Mouse (Mus musculus): ENCODE results near the gene Faf1.
"Not testable (repeated sequence)": the region's sequence is repeated elsewhere in the genome, so short reads cannot be mapped to it uniquely, and the experiment has no call there.

The Faf1 gene

DNA sequence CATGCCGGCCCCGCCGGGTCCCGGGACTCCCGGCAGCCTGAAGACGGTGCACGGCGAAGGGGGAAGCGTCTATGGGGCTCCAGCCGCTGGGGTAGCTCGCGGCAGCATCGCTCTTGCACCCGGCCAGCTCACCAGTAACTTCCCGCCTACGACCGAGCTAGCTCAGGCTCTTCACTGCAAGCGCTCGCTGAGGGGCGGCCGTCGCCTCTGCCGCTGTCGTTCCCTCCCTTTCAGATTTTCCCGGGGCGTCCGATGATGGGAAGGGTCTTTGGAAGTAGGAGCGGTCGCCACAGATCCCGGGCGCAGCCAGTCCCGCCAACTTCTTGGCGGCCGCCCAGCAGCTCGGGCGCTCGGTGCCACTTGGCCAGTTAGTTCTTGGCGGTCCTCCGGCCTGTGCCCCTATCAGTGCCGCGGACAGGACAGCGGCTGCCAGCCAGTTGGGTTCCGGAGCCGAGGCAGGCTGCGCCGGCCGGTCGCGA lies 10.4 kb upstream of the Faf1 start:
- peak; percentile 48 for DNase-seq (ENCODE audit: low spot score)

DNA sequence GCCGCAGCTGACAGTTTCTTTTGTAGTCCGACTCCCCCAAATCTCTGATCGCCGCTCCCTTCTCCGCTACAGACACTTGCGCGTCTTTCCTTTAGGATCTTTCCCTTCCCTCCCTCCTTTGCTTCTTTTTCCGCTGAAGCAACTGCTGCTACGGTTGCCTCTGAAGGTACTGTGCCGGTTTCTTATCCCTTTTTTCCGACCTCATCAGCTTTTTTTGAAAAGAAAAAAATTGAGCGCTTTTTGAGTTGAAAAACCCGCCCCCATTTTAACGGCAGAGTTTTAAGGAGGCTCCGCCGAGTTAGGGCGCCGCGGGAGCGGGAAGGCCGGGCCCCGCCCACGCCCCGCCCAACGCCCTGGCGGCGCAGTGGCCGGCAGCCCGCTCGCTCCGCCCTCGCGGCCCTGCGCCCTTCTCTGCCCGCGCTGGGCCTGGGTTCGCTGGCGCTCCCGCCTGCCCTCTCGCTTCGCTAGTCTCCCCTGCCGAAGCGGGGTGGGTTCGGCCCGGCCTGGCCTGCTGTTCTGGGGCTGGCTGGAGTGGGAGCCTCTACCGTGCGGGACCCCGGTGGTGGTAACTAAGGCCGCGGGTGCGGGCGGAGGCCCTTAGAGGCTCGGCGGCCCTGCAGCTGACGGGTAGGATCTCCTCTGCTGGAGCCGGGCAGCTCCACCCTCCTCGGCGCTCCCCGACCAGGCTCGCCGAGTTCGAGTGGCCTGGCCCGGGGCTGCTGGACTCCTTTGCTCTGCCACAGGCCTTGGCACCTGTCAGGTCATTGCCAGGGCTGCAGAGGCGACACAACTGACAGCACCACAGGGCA lies 9.7 kb upstream of the Faf1 start, which contains the start of gene Cdkn2c:
Gene Cdkn2c, minus strand, starts transcription at position 729 of the 809 bp plus-strand sequence.
- peak; percentile 87 for DNase-seq (ENCODE audit: low spot score)

DNA sequence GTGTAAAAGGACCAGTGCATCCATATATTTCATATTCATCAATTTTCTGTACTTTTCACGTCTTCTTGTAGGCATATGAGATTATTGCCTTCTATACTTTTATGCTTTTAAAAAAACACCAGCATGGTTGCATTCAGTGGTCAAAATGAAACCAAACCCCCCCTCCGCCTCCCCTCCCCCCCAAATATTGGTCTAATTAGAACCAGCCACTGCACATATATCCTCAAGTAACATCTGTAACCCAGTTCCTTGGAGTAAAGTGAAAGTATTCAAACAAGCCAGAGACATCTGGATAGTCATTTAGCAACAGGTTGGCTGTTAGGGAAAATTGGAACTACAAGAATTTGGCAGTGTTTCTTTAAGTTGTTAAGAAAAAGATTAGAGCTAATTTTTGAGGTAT lies 8.9 kb upstream of the Faf1 start:
- no peak for DNase-seq (ENCODE audit: low spot score)

DNA sequence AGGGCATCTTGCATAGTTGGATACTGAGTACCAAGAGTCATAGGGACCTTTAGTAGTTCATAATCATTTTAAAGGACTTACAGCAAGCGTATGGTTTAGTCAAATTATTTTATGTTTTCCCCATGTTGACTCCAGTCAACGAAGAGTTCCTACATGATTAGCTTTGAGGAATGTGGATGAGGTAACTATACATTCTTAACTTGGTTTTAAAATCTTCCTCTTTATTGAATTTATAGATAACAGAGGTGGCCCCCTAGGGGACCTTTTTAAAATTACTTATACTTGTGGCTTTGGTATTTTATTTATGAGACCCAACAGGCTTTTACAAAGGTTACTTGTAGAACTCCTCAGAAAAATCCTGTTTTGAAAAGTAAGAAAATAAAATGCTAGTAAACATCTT lies 6.2 kb upstream of the Faf1 start:
- DNase-seq (ENCODE audit: low spot score) = no peak

DNA sequence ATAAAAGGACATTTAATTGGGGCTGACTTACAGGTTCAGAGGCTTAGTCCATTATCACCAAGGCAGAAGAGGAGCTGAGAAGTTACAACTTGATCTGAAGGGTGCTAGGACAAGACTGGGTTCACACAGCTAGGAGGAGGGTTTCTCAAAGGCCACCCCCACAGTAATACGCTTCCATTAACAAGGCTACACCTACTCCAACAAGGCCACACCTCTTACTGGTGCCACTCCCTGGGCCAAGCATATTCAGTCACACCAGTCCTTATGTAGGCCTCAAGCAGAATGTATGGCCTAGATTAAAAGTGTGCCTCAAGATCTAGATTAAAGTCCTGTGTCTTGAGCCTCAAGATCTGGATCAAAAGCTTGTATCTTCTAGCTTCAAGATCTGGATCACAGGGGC lies 4.4 kb upstream of the Faf1 start:
- no peak for DNase-seq (ENCODE audit: low spot score)

DNA sequence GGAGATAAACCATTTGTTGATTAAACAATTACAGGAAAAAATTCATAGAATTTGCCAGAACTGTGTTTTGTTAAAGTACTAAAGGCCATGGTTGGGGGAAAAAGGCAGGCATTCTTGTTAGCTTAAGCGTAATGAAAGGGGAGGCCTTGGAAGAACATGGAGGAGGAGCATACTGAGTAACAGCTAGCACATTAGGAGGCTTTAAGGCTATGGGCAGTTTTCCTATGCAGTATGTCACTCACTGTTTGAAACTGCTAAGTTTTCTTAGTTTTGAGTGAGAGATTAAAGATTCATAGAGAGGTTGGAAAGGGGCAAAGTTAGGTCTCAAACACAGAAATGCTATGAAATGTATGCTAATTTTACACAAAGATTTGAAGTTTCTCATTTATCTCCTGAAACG lies 2.3 kb upstream of the Faf1 start:
- DNase-seq (ENCODE audit: low spot score) = no peak

DNA sequence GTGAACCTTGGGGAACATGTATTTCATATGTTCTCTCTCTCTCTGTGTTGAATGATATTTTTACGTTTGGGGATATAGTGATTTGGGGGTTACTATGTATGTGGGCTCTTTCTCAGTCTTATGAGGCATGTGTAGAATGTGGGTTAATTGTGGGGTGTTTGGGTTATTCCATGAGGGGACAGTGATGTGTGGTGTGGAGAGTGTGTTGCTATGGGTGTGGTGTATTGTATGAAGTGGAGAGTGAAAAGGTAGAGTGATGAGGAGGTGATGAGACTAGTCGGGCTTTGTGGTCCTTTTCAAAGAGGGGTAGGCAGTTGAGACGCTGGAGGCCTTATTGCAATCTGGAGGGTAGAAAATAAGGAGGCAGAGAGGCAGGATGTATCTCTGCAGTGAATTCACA lies 833 bp downstream of the Faf1 start:
- no peak for DNase-seq (ENCODE audit: low spot score)

DNA sequence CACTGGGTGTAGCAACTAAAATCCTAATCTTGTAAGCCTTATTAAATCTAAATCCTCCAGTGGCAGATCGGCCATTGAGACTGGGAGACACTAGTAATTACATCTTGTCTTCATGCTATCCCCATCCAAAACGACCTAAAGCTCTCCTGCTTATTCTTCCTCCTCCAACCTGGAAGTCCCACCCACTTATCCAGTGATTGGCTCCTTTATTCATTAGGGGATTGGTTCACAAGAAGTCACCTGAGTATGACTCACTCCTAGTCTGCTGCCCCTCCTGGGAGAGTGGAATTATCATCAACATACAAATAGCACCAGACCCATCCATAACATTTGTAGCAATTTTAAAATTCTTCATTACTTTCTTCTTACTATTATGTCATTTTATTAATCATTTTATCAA lies 7.2 kb downstream of the Faf1 start:
- DNase-seq (ENCODE audit: low spot score) = no peak

DNA sequence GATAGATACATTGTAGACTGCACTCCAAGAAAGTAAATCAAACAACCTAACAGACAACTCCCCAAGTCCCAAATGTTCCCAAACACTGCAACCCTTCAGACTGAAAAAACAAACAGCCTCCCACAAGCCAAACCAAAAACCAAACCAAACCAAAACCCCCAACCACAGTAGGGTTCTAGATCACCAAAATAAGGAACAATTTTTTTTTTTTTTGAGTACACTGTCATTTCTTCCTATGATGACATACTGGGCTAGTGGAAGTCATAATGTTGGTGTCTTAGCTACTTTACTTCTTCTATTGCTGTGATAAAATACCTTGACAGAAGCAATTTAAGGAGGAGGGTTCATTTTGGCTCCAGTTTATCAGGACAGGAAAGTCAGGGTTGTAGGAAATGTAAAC lies 16.3 kb downstream of the Faf1 start:
- DNase-seq (ENCODE audit: low spot score) = no peak

DNA sequence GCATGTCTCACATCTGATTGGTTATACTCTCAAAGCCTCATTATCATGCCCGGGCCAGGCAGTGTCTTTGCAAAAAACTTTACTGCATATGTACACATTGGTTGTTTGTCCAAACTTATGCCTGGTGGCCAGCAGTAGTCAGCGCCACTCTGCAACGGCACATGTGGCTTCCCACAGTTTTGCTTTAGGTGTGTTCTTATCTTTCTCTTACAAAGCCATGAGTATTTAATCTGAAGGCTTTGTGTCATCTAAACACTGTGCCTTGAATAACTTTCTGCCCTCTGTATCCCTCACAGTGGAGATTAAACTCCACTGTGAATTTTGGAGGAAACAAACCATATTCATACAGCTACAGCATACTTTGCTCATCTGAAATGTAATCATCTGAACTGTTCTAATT lies 24.3 kb downstream of the Faf1 start:
- DNase-seq (ENCODE audit: low spot score) = not testable (repeated sequence)

DNA sequence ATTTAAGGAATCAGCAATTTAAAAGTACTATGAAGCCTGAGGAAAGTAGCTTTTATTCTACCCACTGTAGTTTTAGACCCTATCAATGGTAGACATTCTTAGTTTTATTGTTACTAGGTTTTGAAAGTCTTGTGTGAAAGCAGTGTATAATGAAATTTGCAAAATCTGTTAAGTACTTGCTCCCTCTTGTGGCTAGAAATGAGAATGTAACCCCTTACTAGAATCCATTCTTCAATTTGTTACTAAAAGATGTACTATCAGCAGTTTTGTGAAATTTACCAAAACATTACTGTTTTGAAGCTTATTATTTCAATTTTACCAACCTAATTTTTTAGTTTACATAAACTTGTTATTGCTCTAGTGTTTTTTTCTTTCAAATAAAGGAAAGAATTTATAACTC lies 27.2 kb downstream of the Faf1 start:
- DNase-seq (ENCODE audit: low spot score) = peak; percentile 60

DNA sequence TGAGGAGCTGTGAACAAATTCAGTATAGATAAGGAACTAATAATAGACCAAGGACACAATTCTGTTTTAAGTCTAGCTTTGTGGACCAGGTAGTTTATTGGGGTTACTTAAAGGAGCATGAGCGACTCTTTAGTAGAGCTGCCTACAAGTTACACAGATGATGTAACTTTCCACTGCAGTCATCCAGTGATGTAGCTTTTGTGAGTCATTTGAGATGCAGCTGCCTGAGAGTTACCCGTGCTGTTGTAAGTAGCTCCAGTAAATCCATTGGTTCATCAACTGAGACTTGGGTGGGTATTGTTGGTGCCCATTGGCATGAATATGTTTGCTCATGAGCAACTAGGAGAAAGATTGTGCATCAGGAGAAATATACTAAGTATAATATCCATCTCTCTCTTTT lies 29.0 kb downstream of the Faf1 start:
- no peak for DNase-seq (ENCODE audit: low spot score)

DNA sequence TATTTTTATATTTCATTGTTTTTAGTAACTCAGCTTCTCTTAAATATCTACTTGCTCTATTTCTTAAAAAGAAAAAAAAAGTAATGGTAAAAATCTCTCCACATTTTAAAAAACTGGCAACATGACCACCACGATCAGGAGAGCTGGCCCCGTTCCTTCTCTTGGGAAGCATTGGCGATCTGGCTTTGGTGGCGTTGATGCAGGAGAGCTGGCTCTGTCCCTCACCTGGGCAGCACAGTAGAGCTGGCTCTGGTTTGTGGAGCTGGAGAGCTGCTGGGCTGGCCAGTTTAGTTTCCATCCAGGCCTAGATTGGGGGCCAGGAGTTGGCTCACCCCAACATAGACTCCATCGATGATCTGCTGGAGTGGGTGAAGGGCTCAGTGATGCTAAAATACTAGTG lies 42.9 kb downstream of the Faf1 start:
- no peak for DNase-seq (ENCODE audit: low spot score)

DNA sequence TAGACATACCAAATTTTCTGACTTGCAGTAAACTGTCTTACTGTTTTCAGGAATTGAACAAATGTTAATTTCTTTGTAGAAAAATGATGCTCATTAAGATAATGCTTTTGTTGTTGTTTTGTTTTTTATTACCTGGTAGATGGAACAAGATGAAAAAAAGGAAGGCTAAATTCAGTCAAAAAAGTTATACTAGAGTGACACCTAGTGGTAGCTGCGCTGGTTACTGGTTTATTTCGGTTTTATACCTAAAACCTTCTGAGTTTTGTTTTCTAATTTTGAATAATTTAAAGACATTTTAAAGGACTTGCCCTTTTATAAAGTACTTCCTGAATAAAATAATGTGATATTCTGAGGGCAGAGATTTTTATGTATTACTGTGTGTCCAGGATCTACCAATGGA lies 52.9 kb downstream of the Faf1 start:
- DNase-seq (ENCODE audit: low spot score) = peak; percentile 43

DNA sequence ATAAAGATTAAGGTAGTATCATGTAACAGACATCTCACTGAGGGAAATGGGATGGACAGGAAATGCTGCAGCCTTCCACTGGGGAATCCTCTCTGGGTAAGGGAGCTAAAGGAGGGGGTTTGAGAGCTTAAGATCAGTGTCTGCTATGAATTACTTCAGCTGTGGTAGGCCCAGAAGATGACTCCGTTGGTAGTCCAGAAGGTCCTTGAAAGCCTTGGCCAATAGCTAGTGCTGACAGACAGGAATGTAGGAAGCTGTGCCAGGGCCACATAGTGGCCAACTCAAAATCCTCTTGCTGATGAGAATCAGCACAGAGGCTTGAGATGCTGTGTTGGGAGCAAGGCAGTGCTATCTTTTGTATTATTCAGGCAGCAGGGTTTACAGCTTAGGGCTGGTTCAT lies 59.4 kb downstream of the Faf1 start:
- DNase-seq (ENCODE audit: low spot score) = no peak

DNA sequence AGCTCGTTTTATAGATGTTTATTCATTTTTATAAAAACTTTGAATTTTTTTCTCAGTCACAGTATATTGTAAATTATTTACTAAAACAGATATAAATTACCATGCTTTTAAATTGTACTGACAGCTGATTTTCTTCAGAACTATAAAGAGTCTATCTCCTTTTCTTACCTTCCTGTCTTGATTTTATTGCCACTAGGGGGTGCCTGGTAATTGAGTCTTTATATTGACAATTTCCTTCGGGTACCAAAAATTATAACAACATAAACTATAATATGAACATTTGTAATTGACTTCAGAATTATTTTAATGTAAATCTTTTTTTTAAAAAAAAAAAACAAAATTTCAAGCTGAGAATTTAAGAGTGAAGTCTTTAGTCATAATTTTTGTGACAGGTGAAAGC lies 67.6 kb downstream of the Faf1 start:
- peak; percentile 14 for DNase-seq (ENCODE audit: low spot score)

DNA sequence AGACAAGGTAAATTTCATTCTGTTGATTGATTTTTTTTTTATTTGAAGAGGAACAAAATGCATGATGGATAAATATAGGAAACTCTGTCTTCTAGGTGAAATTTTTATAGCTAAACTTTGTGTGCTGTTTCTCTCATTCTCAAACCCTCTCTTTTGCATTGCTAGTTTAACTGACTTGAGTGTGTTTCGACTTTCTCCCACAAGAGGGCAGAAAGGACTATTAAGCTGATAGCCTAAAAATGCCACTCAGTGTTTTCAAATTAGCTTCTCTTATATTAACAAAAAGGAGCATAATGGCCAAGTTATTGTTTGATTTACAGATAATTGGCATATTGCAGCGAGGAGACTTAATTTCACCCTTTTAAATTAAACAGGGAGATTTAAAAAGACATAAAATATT lies 82.6 kb downstream of the Faf1 start:
- peak; percentile 71 for DNase-seq (ENCODE audit: low spot score)

DNA sequence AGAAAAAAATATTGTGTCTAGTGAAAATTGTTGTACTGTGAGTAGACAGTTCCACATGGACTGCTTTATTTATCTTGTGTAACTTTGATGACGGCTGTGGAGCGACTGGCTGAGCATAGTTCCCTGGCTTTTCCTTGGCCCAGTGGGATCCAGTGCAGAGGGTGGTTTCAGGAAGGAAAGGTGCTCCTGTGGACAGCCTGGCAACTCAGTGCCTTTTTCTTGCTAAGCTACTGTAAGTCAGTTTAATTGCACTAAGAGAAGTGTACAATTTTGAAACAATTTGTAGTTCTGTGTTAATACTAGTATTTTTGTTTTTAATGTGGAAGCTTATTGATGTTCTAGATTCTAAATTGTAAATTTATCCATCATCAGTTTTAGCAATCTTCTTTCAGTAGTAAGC lies 83.5 kb downstream of the Faf1 start:
- DNase-seq (ENCODE audit: low spot score) = no peak

DNA sequence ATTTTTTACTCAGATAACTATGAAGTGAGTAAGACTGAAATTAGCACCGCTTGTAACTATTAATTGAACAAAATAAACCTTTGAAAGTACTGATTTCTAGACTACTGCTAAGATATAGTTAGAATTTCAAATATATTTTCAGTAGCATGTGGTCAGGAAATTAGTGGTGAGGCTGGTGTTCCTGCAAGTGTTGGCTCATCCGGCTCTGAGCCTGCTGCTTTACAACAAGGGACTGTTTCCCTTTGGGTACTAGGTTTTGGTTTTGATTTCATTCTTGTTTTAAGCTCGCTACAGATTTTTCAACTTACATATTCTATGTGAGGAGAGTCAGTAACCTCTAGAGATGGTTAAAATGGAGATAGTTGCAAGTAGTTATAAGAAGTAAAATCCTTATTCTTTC lies 84.1 kb downstream of the Faf1 start:
- no peak for DNase-seq (ENCODE audit: low spot score)

DNA sequence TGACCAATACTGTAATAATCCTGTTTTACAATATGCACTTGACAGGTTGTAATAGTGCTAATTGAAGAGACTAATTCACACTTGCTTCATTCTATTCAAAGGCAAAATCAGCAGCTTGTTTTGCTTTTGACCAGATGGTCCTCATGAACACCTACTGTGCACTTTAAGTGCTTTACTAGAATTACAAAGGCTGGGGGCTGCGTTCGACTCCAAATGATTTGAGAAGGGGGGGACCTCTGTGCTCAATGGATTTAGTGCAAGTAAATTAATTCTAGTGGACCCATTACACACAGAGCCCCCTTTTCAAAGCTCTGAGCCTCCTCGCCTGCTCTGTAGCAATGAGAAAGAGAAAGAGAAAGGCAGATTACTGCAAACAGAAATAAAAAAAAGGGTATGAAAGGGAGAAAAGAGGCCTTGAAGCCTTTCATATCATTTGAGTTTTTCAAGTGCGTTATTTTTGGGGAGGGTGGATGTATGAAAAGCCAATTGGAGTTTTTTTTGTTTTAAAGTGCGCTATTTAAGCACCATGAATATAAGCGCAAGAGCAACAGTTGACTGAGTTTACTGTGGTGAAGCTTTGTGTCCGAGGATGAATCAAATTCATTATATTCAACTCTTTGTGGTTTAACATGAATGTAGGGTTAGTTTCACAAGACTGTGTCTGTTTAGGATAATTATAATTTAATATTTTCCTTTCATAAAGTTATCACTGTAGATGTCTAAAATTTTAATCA lies 86.5 kb downstream of the Faf1 start:
- peak; percentile 54 for DNase-seq (ENCODE audit: low spot score)

DNA sequence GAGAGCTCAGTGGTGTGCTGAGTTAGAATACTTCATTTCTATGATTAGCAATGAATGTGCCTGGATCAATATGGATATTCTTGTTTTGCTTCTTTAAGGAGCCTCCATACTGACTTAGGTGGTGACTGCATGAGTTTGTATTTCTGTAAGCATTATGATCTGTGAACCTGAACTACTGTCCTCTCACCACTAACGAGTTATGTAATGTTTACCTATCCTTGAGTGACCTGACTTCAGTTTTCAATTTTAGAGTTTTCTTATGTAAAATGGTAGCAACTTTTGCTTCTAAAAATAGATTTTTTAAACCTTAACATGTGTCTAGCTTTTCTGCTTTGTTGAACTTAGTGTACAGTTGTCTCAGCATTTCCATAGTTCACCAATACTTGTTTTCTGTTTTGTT lies 92.7 kb downstream of the Faf1 start:
- DNase-seq (ENCODE audit: low spot score) = no peak

DNA sequence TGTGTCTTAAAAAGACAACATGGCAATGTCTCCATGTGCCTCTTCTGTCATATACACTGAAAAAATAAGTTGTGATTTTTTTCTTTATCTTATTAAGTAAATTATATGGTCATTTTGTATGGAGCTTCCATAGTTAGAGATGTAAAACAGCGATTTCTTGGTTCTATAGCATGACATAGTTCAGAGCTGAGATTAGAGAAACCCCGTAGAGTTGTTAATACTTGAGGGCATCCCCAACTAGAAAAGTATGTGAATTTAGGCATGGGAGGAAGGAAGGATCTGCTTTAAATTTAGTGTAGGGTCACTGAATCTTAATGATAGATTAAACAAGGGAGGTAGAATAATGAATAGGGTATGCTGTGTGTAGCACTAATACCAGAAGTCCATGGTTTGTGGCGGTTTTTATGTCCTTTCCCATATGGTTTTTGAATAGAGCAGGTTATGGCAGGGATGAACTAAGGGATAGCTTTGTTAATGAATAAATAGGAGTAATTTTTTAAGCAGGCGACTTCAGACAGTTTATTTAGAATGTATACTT lies 106.3 kb downstream of the Faf1 start:
- DNase-seq (ENCODE audit: low spot score) = no peak

DNA sequence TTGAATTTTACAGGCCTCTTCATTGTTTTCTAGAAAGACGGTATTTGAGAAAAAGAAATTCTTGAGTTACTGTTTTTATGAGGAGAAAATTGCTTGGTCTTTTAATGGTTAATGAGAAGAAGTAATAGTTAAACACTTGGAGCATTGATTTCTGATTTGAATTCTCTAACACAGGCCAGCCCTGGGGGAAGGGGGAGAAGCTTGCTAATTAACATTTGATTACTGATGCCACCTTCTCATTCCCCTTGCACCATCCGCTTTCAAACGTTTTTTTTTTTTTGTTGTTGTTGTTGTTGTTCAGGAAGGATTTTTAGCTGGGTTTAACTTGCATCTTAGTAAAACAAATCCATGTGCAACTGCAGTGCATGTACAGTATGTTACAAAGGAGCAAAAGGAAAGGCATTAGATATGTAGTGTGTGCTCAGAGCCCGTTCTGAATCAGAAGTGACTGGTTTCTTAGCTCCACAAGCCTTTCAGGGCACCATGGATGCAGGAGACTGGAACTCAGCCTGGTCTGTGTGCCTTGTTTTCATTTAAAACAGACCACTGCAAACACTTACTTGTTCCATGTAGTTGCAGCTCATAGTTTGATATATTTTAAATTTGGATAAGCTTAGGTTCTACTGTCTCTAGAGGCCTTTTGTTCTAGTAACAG lies 113.1 kb downstream of the Faf1 start:
- peak; percentile 5 for DNase-seq (ENCODE audit: low spot score)
